Mouse (Mus musculus) intestine, embryonic 14.5 days (tissue): ENCODE data around the gene Dscam. TPM values are rescaled to one million over a fixed set of nuclear protein-coding genes. Genes with fewer than 3 reads are reported as not detected.

Source experiments
- ATAC-seq: fragments of 200-750 bp; cut with Nextera tagmentation; replicated peaks from 2 replicates; pipeline ENCODE4 v1.8.0; 2017; ENCODE audit warnings: low read depth, moderate number of reproducible peaks, moderate TSS enrichment, moderate library complexity; ENCODE audit not compliant: low FRiP score, low TSS enrichment
- DNase-seq: peaks from one replicate; pipeline ENCODE4 v3.0.0-alpha.2; 2018; ENCODE audit warnings: low spot score
- H3K27ac ChIP-seq: fragments of 300-500 bp; sonication (generic); 2 replicates; pipeline ENCODE4 v1.5.1; 2014; ENCODE audit warnings: low read depth, mild to moderate bottlenecking, control low read depth
- H3K27me3 ChIP-seq: fragments of 300-500 bp; sonication (generic); replicated peaks from 2 replicates; pipeline ENCODE4 v1.6.1; 2014; ENCODE audit warnings: low read length, control low read depth; ENCODE audit not compliant: control insufficient read depth, insufficient read depth
- H3K36me3 ChIP-seq: fragments of 300-500 bp; sonication (generic); 2 replicates; pipeline ENCODE4 v1.6.1; 2014; ENCODE audit warnings: low read length, control low read depth; ENCODE audit not compliant: control insufficient read depth, insufficient read depth
- H3K4me1 ChIP-seq: fragments of 300-500 bp; sonication (generic); replicated peaks from 2 replicates; pipeline ENCODE4 v1.6.1; 2014; ENCODE audit warnings: low read length, control low read depth, mixed read lengths; ENCODE audit not compliant: control insufficient read depth, insufficient read depth
- H3K4me2 ChIP-seq: fragments of 300-500 bp; sonication (generic); 2 replicates; pipeline ENCODE4 v1.6.1; 2014; ENCODE audit warnings: low read length
- H3K4me3 ChIP-seq: fragments of 300-500 bp; sonication (generic); 2 replicates; pipeline ENCODE4 v1.5.1; 2014; ENCODE audit warnings: low read depth, low read length, control low read depth, mixed read lengths
- H3K9ac ChIP-seq: fragments of 300-500 bp; sonication (generic); 2 replicates; pipeline ENCODE4 v1.6.1; 2014; ENCODE audit warnings: mild to moderate bottlenecking, low read length
- H3K9me3 ChIP-seq: fragments of 300-500 bp; sonication (generic); 2 replicates; pipeline ENCODE4 v1.6.1; 2016; ENCODE audit warnings: low read length, control low read depth; ENCODE audit not compliant: control insufficient read depth
- whole genome bisulfite sequencing: fragments of 180-500 bp; shearing (Covaris S2); extraction: QIAGEN DNeasy Blood & Tissue Kit; methylation state at CpG from one replicate; pipeline ENCODE4 v1.1.7; 2014; 5-methylcytosine and 5-hydroxymethylcytosine counted together
- polyA plus RNA-seq: library from polyadenylated mRNA; unstranded; fragments of >200 nt; fragmentation: Nextera tagmentation; extraction: Ambion mirVana; gene quantifications from 2 replicates; pipeline ENCODE4 v1.2.1, GENCODE M21; 2014

Gene Dscam
- polyA plus RNA-seq, 1 experiment from 2014 or later = 0.37 TPM

DNA sequence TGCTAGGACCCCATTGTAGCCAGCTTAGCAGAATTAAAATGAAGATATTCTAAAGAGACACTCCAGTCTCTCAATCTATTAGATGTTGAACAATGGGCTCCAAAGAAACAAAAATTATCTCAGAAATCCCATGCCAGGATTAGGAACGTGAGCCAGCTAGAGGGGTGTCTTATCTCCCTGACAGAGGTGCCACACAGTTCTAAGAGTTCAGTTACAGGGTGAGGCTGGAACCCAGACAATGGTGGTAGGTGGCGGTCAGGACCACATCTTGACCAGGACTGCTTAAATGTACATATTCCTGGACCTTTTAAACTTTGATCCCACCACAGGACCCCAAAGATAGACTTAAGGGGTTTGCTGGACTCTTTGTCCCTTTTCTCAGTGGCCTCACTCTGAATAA, 200.1 kb downstream of the Dscam start:
- WGBS = 90% methylated on average over 2 of the region's 2 CpGs

DNA sequence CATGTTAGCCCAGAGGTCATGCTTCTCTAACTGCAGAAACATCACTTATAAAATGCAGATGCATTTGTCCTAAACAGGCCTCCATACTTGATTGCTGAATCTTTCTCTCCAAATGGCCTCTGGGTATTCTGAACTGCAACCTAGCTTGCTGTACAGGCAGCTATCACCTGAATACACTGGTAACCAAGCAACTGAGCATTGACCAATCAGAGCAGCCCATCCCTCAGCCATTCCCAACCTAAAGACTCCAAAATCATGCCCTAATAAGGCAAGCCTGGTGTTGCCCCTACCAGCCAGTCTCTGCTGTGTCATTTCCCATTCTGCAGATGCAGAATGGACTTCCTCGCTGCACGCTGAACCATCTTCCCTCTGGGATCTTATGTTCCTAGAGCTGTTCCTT, 200.9 kb downstream of the Dscam start:
- Histone ChIP-seq H3K9me3 (no peaks in the 10 kb centered on the region), H3K36me3 (no peaks in the 10 kb centered on the region), H3K4me2 (no peak overlapping the region), H3K4me1 (no peaks in the 10 kb centered on the region), H3K4me3 (no peak overlapping the region), H3K9ac (no peak overlapping the region), H3K27ac (no peak overlapping the region), H3K27me3 (no peaks in the 10 kb centered on the region)
- no peak for DNase-seq
- WGBS = 66% methylated on average over 2 of the region's 2 CpGs
- ATAC-seq = no peak

More for the DNA sequence above, 200.1 kb downstream of the Dscam start:
- no peak overlapping the region for H3K4me3 ChIP-seq
- no peak overlapping the region for H3K27ac ChIP-seq
- ATAC-seq = no peak
- H3K36me3 ChIP-seq = no peaks in the 10 kb centered on the region
- no peaks in the 10 kb centered on the region for H3K4me1 ChIP-seq
- DNase-seq = no peak
- H3K9ac ChIP-seq = no peak overlapping the region
- H3K27me3 ChIP-seq = no peaks in the 10 kb centered on the region
- H3K9me3 ChIP-seq = no peaks in the 10 kb centered on the region
- H3K4me2 ChIP-seq = no peak overlapping the region

DNA sequence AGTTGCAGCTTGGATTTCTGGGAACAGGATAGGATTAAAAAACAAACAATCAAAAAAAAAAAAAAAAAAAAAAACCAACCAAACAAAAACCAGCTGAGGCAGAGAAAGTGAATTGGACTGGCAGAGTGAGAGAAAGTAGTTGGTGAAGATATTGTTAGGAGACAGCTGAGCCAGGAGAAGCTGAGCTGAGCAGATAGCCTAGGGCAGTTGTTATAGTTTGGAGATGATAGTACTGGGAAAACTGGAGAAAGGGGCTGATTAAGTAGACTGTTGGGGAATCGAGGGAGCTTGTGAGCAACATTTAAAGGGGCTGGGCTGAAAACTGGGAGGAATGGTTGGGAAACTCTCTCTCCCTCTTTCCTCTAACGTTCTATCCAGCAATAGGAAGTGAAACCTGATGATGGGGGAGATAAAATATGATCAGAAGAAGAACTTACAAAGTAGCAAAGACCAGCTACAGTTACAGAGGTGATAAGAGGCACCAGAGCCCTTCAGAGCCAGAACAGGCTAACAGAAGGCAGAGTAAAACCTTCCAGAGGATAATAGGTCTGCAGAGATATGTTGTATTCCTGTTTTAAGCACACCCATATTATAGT, 201.6 kb downstream of the Dscam start:
- DNase-seq = no peak
- 64% methylated on average over 2 of the region's 2 CpGs for WGBS
- Histone ChIP-seq H3K36me3 (no peaks in the 10 kb centered on the region), H3K9ac (no peak overlapping the region), H3K4me2 (no peak overlapping the region), H3K27me3 (no peaks in the 10 kb centered on the region), H3K4me3 (no peak overlapping the region), H3K27ac (no peak overlapping the region), H3K4me1 (no peaks in the 10 kb centered on the region), H3K9me3 (no peaks in the 10 kb centered on the region)
- no peak for ATAC-seq

DNA sequence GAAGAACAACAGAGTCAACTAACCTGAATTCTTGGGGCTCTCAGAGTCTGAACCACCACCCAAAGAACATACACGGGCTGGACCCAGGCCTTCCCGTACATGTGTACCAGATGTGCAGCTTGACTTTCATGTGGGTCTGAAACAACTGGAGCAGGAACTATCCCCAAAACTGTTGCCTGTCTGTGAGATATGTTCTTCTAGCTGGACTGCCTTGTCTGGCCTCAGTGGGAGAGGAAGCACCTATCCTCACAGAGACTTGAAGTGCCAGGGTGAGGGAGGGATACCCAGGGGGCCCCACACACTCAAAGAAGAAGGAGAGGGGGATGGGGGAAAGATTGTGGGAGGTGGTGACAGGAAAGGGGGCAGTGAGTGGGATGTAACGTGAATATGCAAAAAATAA, 210.9 kb downstream of the Dscam start:
- H3K9me3 ChIP-seq = no peaks in the 10 kb centered on the region
- no peak overlapping the region for H3K4me3 ChIP-seq
- H3K4me1 ChIP-seq = no peaks in the 10 kb centered on the region
- no peak overlapping the region for H3K9ac ChIP-seq
- DNase-seq (no peak), ATAC-seq (no peak)
- no peak overlapping the region for H3K4me2 ChIP-seq
- no peaks in the 10 kb centered on the region for H3K36me3 ChIP-seq
- WGBS = 86% methylated on average over 3 of the region's 3 CpGs
- no peaks in the 10 kb centered on the region for H3K27me3 ChIP-seq
- no peak overlapping the region for H3K27ac ChIP-seq

DNA sequence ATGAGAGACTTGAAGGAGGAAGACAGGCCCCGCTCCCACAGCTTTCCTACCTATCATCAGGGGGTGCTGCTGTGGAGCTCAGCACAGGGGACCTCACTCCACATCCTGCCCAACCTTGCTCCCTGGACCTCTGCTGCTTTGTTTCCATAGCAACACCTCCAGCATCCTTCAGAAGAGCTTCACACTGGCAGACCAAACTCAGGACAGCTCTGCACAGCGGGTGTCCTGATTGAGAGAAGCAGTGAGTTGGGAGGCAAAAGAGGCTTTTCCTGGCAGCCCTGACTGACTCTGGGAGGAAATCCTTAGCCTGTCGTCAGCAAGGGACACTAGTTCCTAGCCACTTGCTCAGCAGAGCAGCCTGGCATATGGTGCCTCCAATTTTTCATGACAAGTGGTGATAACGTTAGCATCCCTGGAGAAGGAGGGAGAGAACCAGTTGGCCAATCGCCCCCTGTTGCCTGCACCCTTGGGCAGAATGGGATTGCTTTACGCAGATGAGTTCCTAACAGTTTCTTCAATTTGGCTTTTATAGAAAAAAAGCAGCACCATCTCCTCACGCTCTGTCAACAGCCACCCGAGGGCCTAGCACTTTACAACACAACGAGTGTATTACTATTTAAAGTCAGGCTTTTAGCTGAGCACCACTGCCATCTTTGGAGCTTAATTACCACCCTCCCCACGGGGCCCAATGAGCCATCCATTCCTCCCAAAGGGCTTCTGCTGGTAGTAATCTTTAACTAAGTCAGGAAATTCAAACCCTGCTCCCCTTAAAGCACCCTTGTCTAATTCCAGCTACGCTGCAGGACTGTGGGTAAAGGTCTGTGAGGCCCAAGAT, 224.9 kb downstream of the Dscam start:
- Histone ChIP-seq H3K27me3 (no peaks in the 10 kb centered on the region), H3K36me3 (no peaks in the 10 kb centered on the region), H3K9me3 (no peaks in the 10 kb centered on the region), H3K27ac (no peak overlapping the region), H3K4me2 (no peak overlapping the region), H3K9ac (no peak overlapping the region), H3K4me3 (no peak overlapping the region), H3K4me1 (no peaks in the 10 kb centered on the region)
- DNase-seq = no peak
- WGBS = 55% methylated on average over 11 of the region's 11 CpGs
- no peak for ATAC-seq

DNA sequence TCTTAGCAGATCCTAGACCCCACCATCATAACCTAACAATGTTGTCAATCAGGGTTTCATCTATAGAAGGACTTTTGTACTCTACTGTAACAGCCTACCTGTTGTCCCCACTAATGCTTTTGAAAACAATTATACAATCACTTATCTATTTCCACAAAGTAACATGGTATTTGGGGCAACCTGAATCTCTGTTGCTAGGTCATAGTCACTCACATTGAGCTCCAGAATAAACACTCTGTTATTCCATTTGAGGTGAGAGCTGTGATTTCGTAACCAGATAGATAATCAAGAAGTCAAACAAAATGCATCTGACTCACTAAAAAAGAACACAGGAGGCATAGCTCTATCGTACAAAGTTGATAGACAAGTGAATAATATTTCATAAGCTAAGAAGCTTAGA, 226.9 kb downstream of the Dscam start:
- DNase-seq (no peak), ATAC-seq (no peak)
- no peak overlapping the region for H3K4me3 ChIP-seq
- WGBS = 88% methylated on average over 2 of the region's 2 CpGs
- H3K27me3 ChIP-seq = no peaks in the 10 kb centered on the region
- no peaks in the 10 kb centered on the region for H3K4me1 ChIP-seq
- no peak overlapping the region for H3K27ac ChIP-seq
- no peaks in the 10 kb centered on the region for H3K36me3 ChIP-seq
- no peak overlapping the region for H3K4me2 ChIP-seq
- no peak overlapping the region for H3K9ac ChIP-seq
- no peaks in the 10 kb centered on the region for H3K9me3 ChIP-seq

DNA sequence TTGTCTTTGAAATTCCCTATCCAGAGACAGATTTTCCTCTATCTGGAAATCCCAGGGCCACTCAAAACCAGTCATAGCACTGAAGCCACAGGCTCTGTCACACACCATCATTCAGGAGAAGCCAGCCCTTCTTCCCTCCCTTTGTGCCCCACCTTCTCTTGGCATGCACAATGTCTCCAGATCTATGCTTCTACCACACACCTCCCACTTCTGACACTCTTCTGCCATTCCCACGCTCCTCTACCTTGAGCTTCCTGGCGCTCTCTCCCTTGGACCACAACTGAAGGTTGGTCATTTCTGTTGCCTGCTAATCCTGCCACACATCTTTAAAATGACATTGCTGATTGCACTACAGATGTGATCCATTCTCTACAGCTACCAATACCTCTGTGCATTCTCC, 235.8 kb downstream of the Dscam start:
- no peak for DNase-seq
- WGBS = 85% methylated on average over 2 of the region's 2 CpGs
- Histone ChIP-seq H3K27me3 (no peaks in the 10 kb centered on the region), H3K36me3 (no peaks in the 10 kb centered on the region), H3K27ac (no peak overlapping the region), H3K4me2 (no peak overlapping the region), H3K9ac (no peak overlapping the region), H3K4me1 (no peaks in the 10 kb centered on the region), H3K4me3 (no peak overlapping the region), H3K9me3 (no peaks in the 10 kb centered on the region)
- no peak for ATAC-seq

DNA sequence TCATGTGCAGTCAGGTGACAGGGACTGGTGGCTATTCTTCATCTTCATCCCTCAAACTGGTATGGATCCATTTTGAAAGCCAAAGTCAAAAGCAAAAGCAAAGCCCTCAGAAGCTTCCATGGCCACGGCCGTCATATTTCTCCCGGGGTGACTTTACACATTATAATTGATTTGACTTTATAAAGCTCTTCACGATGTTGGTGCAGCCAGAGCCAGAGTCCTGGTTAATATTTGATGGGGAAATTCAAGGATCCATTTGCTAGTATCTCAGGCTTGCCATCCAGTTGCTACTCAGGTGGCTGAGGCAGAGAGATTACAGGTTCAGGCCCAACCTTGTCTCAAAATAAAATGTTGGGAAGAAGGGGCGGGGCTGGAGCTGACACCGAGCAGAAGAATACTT, 238.3 kb downstream of the Dscam start:
- 88% methylated on average over 6 of the region's 6 CpGs for WGBS
- no peak overlapping the region for H3K27ac ChIP-seq
- DNase-seq (no peak), ATAC-seq (no peak)
- no peaks in the 10 kb centered on the region for H3K36me3 ChIP-seq
- no peaks in the 10 kb centered on the region for H3K4me1 ChIP-seq
- no peak overlapping the region for H3K4me2 ChIP-seq
- no peaks in the 10 kb centered on the region for H3K9me3 ChIP-seq
- no peak overlapping the region for H3K4me3 ChIP-seq
- H3K9ac ChIP-seq = no peak overlapping the region
- H3K27me3 ChIP-seq = no peaks in the 10 kb centered on the region

DNA sequence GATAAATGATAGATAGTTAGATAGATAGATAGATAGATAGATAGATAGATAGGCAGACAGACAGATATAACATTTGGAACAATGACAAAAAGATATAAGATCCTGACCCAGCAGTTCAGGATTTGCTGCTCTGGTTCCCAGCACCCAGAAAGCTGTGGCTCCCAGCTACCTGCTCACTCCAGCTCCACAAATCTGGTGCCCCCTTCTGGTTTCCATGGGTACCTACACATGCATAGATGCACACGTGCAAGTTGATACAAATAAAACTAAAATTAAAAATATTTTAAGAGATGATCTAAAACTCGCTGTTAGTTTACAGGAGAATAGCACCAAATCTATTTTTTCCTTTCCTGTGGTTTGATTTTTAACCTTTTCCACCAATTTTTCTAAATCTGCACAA, 238.8 kb downstream of the Dscam start:
- H3K4me1 ChIP-seq = no peaks in the 10 kb centered on the region
- H3K9ac ChIP-seq = no peak overlapping the region
- DNase-seq = no peak
- no peak overlapping the region for H3K4me3 ChIP-seq
- H3K9me3 ChIP-seq = no peaks in the 10 kb centered on the region
- no peaks in the 10 kb centered on the region for H3K36me3 ChIP-seq
- no peak for ATAC-seq
- WGBS = 82% methylated on average over 2 of the region's 2 CpGs
- no peak overlapping the region for H3K27ac ChIP-seq
- no peak overlapping the region for H3K4me2 ChIP-seq
- no peaks in the 10 kb centered on the region for H3K27me3 ChIP-seq
